Mouse (Mus musculus) heart, embryonic 16.5 days (tissue): ENCODE data around the gene Gpatch8. TPM values are rescaled to one million over a fixed set of nuclear protein-coding genes. Genes with fewer than 3 reads are reported as not detected.
A peak's percentile ranks its signal among the peaks of the same experiment; 100 is the strongest.

Experiments used
- ATAC-seq: fragments of 200-750 bp; cut with Nextera tagmentation; replicated peaks from 2 replicates; pipeline ENCODE4 v1.8.0; 2017; ENCODE audit warnings: moderate number of reproducible peaks; ENCODE audit not compliant: insufficient read depth, low FRiP score; ENCODE audit errors: extremely low read depth
- H3K27ac ChIP-seq: fragments of 300-500 bp; sonication (generic); 2 replicates; pipeline ENCODE4 v1.5.1; 2014; ENCODE audit warnings: mild to moderate bottlenecking, low read length, control low read depth, moderate library complexity
- H3K27me3 ChIP-seq: fragments of 300-500 bp; sonication (generic); 2 replicates; pipeline ENCODE4 v1.6.1; 2014; ENCODE audit warnings: low read length, mixed read lengths; ENCODE audit not compliant: control insufficient read depth, insufficient read depth
- H3K36me3 ChIP-seq: fragments of 300-500 bp; sonication (generic); 2 replicates; pipeline ENCODE4 v1.6.1; 2014; ENCODE audit not compliant: control insufficient read depth, insufficient read depth
- H3K4me1 ChIP-seq: fragments of 300-500 bp; sonication (generic); 2 replicates; pipeline ENCODE4 v1.6.1; 2014; ENCODE audit warnings: low read length, mixed read lengths; ENCODE audit not compliant: control insufficient read depth, insufficient read depth
- H3K4me2 ChIP-seq: fragments of 300-500 bp; sonication (generic); 2 replicates; pipeline ENCODE4 v1.6.1; 2014; ENCODE audit warnings: low read depth, mild to moderate bottlenecking, control low read depth, low read length
- H3K4me3 ChIP-seq: fragments of 300-500 bp; sonication (generic); 2 replicates; pipeline ENCODE4 v1.5.1; 2014; ENCODE audit warnings: mild to moderate bottlenecking, control low read depth, low read length
- H3K9ac ChIP-seq: fragments of 300-500 bp; sonication (generic); 2 replicates; pipeline ENCODE4 v1.6.1; 2014; ENCODE audit warnings: low read length, control low read depth
- H3K9me3 ChIP-seq: fragments of 300-500 bp; sonication (generic); replicated peaks from 2 replicates; pipeline ENCODE4 v1.6.1; 2016; ENCODE audit warnings: low read length; ENCODE audit not compliant: control insufficient read depth
- WGBS: fragments of 180-500 bp; shearing (Covaris S2); extraction: QIAGEN DNeasy Blood & Tissue Kit; methylation state at CpG from one replicate; pipeline ENCODE4 v1.1.7; 2014; 5-methylcytosine and 5-hydroxymethylcytosine counted together
- polyA plus RNA-seq: library from polyadenylated mRNA; unstranded; fragments of >200 nt; fragmentation: Nextera tagmentation; extraction: Ambion mirVana; gene quantifications from 2 replicates; pipeline ENCODE4 v1.2.1, GENCODE M21; 2015

Gpatch8 gene
- polyA plus RNA-seq, 1 experiment from 2014 or later: 39.2 TPM

- H3K4me2 ChIP-seq: peak overlapping the region; percentile 92
- H3K4me1 ChIP-seq: peaks cover 21% of the 10 kb centered on the region
- peak overlapping the region; percentile 56 for H3K4me3 ChIP-seq
- ATAC-seq: peak; percentile 57; the same call in 1 of the 2 replicates
- peaks cover 2% of the 10 kb centered on the region; the same call in 1 of the 2 replicates for H3K27me3 ChIP-seq
- peaks cover 30% of the 10 kb centered on the region for H3K36me3 ChIP-seq
- WGBS: 17% methylated on average over 86 of the region's 87 CpGs
- H3K9ac ChIP-seq: peak overlapping the region; percentile 70
- H3K9me3 ChIP-seq: no peaks in the 10 kb centered on the region
- H3K27ac ChIP-seq: 0 out of 2 replicates have a peak overlapping the region, but pooled peaks have one; percentile 34
Observed at GRCm38 (mm10) chr11:102437120-102438061, 118.8 kb downstream of the Gpatch8 start.

GRCm38 (mm10) chr11:102436471-102436790 is 119.8 kb downstream of the Gpatch8 start:
- 75% methylated on average over 10 of the region's 10 CpGs for WGBS
- peaks cover 25% of the 10 kb centered on the region for H3K4me1 ChIP-seq

GRCm38 (mm10) chr11:102435754-102436470 is 120.3 kb downstream of the Gpatch8 start:
- no peak for ATAC-seq
- peaks cover 2% of the 10 kb centered on the region; the same call in 1 of the 2 replicates for H3K27me3 ChIP-seq
- no peaks in the 10 kb centered on the region for H3K9me3 ChIP-seq
- no peak overlapping the region for H3K4me2 ChIP-seq
- 82% methylated on average over 18 of the region's 18 CpGs for WGBS
- H3K4me3 ChIP-seq: no peak overlapping the region
- peak overlapping the region; percentile 19; the same call in 1 of the 2 replicates for H3K27ac ChIP-seq
- H3K36me3 ChIP-seq: peaks cover 27% of the 10 kb centered on the region
- peaks cover 29% of the 10 kb centered on the region for H3K4me1 ChIP-seq
- H3K9ac ChIP-seq: peak overlapping the region; percentile 3; the same call in 1 of the 2 replicates

More at GRCm38 (mm10) chr11:102436471-102436790, 119.8 kb downstream of the Gpatch8 start:
- no peak overlapping the region for H3K4me3 ChIP-seq
- H3K27me3 ChIP-seq: peaks cover 2% of the 10 kb centered on the region; the same call in 1 of the 2 replicates
- H3K27ac ChIP-seq: no peak overlapping the region
- H3K4me2 ChIP-seq: no peak overlapping the region
- no peak overlapping the region for H3K9ac ChIP-seq
- no peaks in the 10 kb centered on the region for H3K9me3 ChIP-seq
- no peak for ATAC-seq
- peaks cover 30% of the 10 kb centered on the region for H3K36me3 ChIP-seq

- H3K9ac ChIP-seq: no peak overlapping the region
- H3K4me2 ChIP-seq: no peak overlapping the region
- 87% methylated on average over 11 of the region's 11 CpGs for WGBS
Observed at GRCm38 (mm10) chr11:102434816-102435705, 121.1 kb downstream of the Gpatch8 start.

GRCm38 (mm10) chr11:102434406-102434805 is 121.8 kb downstream of the Gpatch8 start:
- Histone ChIP-seq H3K4me2 (no peak overlapping the region), H3K36me3 (peaks cover 20% of the 10 kb centered on the region), H3K9ac (no peak overlapping the region), H3K4me3 (no peak overlapping the region), H3K27me3 (peaks cover under 1% of the 10 kb centered on the region; the same call in 1 of the 2 replicates), H3K4me1 (peaks cover 33% of the 10 kb centered on the region), H3K9me3 (no peaks in the 10 kb centered on the region), H3K27ac (no peak overlapping the region)
- no peak; the same call in 1 of the 2 replicates for ATAC-seq
- WGBS: 9% methylated on average over 7 of the region's 7 CpGs

More at GRCm38 (mm10) chr11:102434816-102435705, 121.1 kb downstream of the Gpatch8 start:
- ATAC-seq: no peak
- Histone ChIP-seq H3K4me1 (peaks cover 29% of the 10 kb centered on the region), H3K9me3 (no peaks in the 10 kb centered on the region), H3K27me3 (peaks cover 2% of the 10 kb centered on the region; the same call in 1 of the 2 replicates), H3K4me3 (no peak overlapping the region), H3K27ac (no peak overlapping the region), H3K36me3 (peaks cover 26% of the 10 kb centered on the region)

- 95% methylated on average over 7 of the region's 7 CpGs for WGBS
- ATAC-seq: no peak
- Histone ChIP-seq H3K9ac (no peak overlapping the region), H3K27ac (no peak overlapping the region), H3K4me2 (no peak overlapping the region), H3K36me3 (peaks cover 15% of the 10 kb centered on the region), H3K27me3 (no peaks in the 10 kb centered on the region), H3K4me3 (no peak overlapping the region), H3K9me3 (no peaks in the 10 kb centered on the region), H3K4me1 (peaks cover 37% of the 10 kb centered on the region)
Observed at GRCm38 (mm10) chr11:102433866-102434265, 122.3 kb downstream of the Gpatch8 start.

GRCm38 (mm10) chr11:102432896-102433295 is 123.3 kb downstream of the Gpatch8 start:
- ATAC-seq: no peak
- Histone ChIP-seq H3K9me3 (no peaks in the 10 kb centered on the region), H3K36me3 (peaks cover 13% of the 10 kb centered on the region; the same call in 1 of the 2 replicates), H3K9ac (peak overlapping the region; percentile 12; the same call in 1 of the 2 replicates), H3K4me2 (peak overlapping the region; percentile 22; the same call in 1 of the 2 replicates), H3K27me3 (no peaks in the 10 kb centered on the region), H3K4me3 (no peak overlapping the region), H3K27ac (no peak overlapping the region), H3K4me1 (peaks cover 37% of the 10 kb centered on the region)
- 87% methylated on average over 6 of the region's 6 CpGs for WGBS
